Mouse (Mus musculus) skeletal muscle tissue, adult 2 months (tissue): ENCODE measurements at regions not wholly inside any gene's neighbourhood (a gene's known extent, or its start where the extent isn't known, plus 50 kb on each side); places are given as distances from the start of the nearest gene placed in this dataset.

ENCODE experiments used
- DNase-seq: peaks from one replicate; pipeline ENCODE4 v3.0.0-alpha.2; 2012; ENCODE audit warnings: low read depth, low spot score

DNA sequence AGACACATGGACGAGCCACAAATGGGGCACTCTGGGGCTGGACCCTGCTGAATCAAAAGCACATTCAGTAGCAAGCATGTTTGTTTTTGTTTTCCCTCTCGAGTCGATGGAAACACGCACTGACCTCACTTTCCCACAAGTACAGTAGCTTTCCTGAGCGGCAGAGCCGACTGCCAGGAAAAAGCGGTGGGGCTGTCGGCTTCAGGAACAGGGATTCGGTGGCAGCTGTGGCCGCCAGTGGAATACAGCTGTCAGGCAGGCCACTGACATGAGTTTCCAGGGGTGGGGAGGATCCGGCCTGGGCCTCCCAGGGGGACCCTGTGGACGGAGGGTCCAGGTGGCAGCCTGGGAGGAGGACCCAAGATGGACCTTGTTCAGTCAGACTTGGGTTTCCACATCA, 157.0 kb downstream of the Fgf18 start:
- peak; percentile 27 for DNase-seq

GRCm38 (mm10) chr11:32978899-32979298, 154.5 kb upstream of the Smim23 start:
- DNase-seq: no peak

- no peak for DNase-seq
These were observed 152.2 kb upstream of the Smim23 start for GRCm38 (mm10) chr11:32976572-32976971.

GRCm38 (mm10) chr11:32973453-32973852, 149.0 kb upstream of the Smim23 start:
- no peak for DNase-seq

- DNase-seq: no peak
These were observed 141.0 kb upstream of the Smim23 start for GRCm38 (mm10) chr11:32965418-32965817.

- no peak for DNase-seq
These were observed 139.4 kb upstream of the Smim23 start for GRCm38 (mm10) chr11:32963625-32964293.

GRCm38 (mm10) chr11:32961600-32961999, 137.2 kb upstream of the Smim23 start:
- DNase-seq: no peak

- DNase-seq: no peak
These were observed 134.6 kb upstream of the Smim23 start for GRCm38 (mm10) chr11:32958961-32959360.

- DNase-seq: peak; percentile 21
These were observed 132.6 kb upstream of the Smim23 start for GRCm38 (mm10) chr11:32956993-32957392.

DNA sequence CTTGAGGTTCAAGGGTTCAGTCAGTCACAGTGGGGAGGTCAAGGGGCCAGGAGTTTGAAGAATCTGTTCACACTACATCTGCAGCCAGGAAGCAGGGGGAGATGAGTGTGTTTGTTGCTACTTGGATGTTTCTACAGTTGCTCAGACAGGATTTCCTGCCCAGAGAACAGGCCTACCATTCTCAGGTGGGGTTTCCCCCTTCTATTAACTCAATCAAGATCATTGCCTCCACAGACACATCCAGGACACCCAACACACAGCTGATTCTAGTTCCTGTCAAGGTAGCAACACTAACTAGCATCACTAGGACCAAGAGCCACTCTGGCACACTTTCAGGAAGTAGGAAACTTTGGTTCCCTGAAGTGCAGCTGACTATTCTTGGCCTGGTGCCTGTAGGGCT, 127.9 kb upstream of the Smim23 start:
- no peak for DNase-seq

GRCm38 (mm10) chr11:32948132-32948531, 123.7 kb upstream of the Smim23 start:
- no peak for DNase-seq

DNA sequence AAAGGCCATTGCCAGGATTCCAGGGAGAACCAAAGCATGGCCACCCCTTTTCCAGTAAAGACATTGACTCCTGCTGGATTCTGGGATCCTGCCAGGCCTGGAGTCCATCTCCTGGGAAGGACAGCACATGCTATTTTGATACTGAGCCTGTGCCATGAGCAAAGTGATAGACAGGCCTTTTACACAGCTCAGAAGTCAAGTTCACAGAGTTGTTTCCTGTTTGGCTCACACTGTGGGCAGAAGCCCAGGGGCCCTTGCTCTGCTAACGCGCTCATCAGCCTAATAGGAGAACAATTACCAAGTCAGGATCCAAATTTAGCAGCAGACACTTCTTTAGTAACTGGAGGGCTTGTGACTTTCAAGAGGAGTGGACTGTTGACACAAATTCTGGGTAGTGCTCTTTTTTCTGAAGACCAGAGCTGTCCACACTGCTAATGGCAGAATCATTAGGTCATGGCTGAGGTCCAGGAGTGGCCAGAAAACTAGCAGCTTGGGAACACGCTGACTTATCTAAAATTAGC, 122.1 kb upstream of the Smim23 start:
- DNase-seq: no peak

DNA sequence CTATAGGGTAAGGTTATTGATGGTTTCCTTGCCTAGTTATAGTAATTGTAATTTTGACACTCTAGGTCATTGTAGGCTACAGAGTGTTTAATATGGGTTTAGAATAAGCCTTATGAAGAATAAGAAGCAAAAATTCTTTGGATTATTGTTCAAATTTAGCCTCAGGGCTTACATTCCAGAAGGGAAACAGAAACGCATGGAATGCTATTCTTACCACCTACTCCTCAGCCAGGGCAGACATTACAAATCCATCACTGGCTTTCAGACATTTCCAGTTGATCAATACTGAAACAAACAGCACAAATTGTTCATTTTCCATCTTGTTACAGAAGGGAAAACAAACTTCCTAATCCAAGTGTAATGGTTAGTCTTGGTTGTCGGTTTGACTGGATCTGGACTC, 120.7 kb upstream of the Smim23 start:
- no peak for DNase-seq

DNA sequence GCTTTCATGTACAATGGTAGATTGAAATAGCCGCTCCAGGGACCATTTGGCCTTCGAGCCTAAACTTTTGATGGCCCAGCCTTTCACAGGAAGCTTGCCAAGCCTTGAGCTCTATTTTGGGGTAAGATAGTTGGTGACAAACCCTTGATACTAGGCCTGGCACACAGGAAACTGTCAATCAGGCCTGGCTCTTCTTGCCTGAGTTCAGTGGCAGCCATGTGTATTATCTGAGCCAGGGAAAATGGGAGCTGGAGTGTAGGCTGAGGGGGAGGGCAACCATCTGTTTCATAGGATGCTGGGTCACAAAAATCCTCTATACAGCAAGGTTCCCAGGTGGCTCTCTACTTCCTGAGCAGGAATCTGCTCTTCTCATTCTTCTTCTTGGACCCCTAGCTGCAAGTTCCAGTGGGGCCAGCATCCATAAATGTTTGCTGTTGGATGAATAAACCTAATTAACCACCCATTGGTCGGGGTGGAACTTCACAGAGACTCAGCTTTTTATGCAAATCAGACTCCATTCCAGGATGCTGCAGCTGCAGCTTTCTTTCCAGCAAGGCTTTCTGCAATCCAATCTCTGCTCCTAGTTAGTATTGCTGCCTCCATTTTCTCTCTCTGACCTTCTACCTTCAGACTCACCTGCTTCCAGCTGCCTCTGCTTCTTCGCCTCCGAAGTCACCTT, 117.1 kb upstream of the Smim23 start:
- no peak for DNase-seq

GRCm38 (mm10) chr11:32939102-32939501, 114.7 kb upstream of the Smim23 start:
- no peak for DNase-seq

GRCm38 (mm10) chr11:32937167-32937566, 112.8 kb upstream of the Smim23 start:
- peak; percentile 35 for DNase-seq

GRCm38 (mm10) chr11:32931928-32932327, 107.5 kb upstream of the Smim23 start:
- no peak for DNase-seq

GRCm38 (mm10) chr11:32931018-32931417, 106.6 kb upstream of the Smim23 start:
- DNase-seq: no peak

- DNase-seq: no peak
These were observed 104.4 kb upstream of the Smim23 start for GRCm38 (mm10) chr11:32928837-32929236.

DNA sequence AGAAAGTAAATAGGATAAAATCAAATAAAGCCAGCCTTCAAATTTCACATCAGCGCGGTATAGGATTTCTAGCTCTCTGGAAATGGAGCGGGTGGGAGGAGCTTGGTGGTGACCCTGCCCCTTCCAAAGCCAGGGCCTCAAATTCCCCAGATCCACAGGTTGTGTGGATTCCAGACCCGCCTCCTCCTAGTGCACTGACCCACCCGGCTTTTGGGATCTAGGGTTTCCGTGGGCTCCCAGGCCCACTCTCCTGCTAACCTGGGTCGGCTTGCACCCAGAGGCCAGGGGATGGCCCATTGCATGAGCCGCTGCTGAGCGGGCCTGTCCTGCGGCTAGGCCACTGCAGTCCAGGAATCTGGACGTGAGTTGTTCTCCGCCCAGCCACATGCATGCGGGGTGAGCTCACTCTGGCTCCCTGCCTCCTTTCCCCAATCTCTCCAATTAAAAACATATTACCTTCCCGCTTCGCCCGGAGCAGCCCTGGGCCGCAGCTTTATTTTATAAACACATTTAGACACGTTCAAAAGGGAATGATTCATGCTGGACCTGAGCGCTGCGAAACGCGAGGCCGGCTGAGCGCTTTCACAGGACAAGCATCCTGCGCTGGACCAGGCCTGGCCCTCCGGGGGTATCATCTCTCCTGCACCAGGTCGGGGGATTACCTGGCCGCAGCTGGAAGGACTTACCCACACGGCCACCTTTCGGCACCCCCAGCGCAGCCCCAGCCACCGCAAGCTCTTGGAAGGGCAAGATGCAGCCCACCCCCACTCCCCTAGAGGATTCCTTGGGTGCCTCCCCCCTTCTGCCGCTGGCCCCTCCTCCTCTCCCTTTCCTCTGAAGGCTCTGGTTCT, 101.2 kb upstream of the Smim23 start:
- peak; percentile 52 for DNase-seq

GRCm38 (mm10) chr11:32924932-32925331, 100.5 kb upstream of the Smim23 start:
- no peak for DNase-seq

DNA sequence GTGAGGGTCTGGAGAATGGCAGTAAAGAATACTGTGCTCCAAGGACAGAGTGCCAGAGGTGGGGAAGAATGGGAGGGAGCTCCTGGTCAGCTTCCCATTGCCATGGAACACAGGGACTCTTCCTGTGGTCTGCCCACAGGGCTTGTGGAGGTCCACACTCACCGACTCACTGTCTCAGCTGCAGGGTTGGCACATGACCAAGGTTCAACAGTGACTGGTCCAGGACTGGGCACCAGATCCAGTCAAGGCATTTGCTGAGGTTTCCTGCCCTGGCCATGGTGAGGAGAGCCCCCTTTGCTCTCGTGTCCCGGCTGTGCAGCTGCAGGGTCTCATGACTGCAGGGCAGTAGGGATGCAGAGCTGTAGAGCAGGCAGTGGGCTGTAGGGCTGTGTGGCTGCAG, 88.7 kb upstream of the Smim23 start:
- no peak for DNase-seq
